Mouse (Mus musculus) liver, adult 2 months (tissue): ENCODE data around the gene Itgb1. TPM values are rescaled to one million over a fixed set of nuclear protein-coding genes. Genes with fewer than 3 reads are reported as not detected.

ENCODE experiments used
- DNase-seq: peaks from one replicate; pipeline ENCODE4 v3.0.0-alpha.2; 2011; ENCODE audit warnings: low read depth, low spot score; ENCODE audit errors: extremely low read depth
- H3K27ac ChIP-seq: fragments of 200-500 bp; replicated peaks from 2 replicates; pipeline ENCODE4 v1.5.1; 2012; ENCODE audit warnings: low read depth, mild to moderate bottlenecking, control low read depth, inconsistent platforms, low read length; ENCODE audit not compliant: insufficient read depth
- H3K27me3 ChIP-seq: fragments of 200-500 bp; 2 replicates; pipeline ENCODE4 v1.6.1; 2012; ENCODE audit warnings: mild to moderate bottlenecking, moderate library complexity, low read length, inconsistent platforms; ENCODE audit not compliant: control insufficient read depth, insufficient read depth
- H3K36me3 ChIP-seq: fragments of 200-500 bp; 2 replicates; pipeline ENCODE4 v1.6.1; 2012; ENCODE audit warnings: low read length, inconsistent platforms; ENCODE audit not compliant: control insufficient read depth, insufficient read depth
- H3K4me1 ChIP-seq: fragments of 200-500 bp; 2 replicates; pipeline ENCODE4 v1.6.1; 2011; ENCODE audit warnings: low read length; ENCODE audit not compliant: control insufficient read depth, insufficient read depth
- H3K4me3 ChIP-seq: fragments of 200-500 bp; 2 replicates; pipeline ENCODE4 v1.5.1; 2011; ENCODE audit warnings: low read depth, mild to moderate bottlenecking, control low read depth, low read length, moderate library complexity; ENCODE audit not compliant: insufficient read depth
- H3K79me2 ChIP-seq: fragments of 200-500 bp; 2 replicates; pipeline ENCODE4 v1.6.1; 2012; ENCODE audit warnings: inconsistent platforms, mild to moderate bottlenecking, low read length, moderate library complexity; ENCODE audit not compliant: control insufficient read depth, insufficient read depth
- H3K9ac ChIP-seq: fragments of 200-500 bp; 2 replicates; pipeline ENCODE4 v1.6.1; 2012; ENCODE audit warnings: low read depth, mild to moderate bottlenecking, control low read depth, inconsistent platforms, low read length
- CTCF ChIP-seq: fragments of 200-500 bp; IDR thresholded peaks from 2 replicates; pipeline ENCODE4 v1.5.1; 2011; ENCODE audit warnings: low read depth, low read length, control low read depth
- POLR2A ChIP-seq: fragments of 200-500 bp; IDR thresholded peaks from 2 replicates; pipeline ENCODE4 v1.6.1; 2011; ENCODE audit warnings: low read length, control low read depth; ENCODE audit not compliant: insufficient read depth; ENCODE audit errors: extremely low read depth
- WGBS: fragments of 180-500 bp; shearing (Covaris S2); methylation state at CpG from one replicate; pipeline ENCODE4 v1.1.7; 2018; 5-methylcytosine and 5-hydroxymethylcytosine counted together
- polyA plus RNA-seq: library from polyadenylated mRNA; depleted of rRNA; stranded (reverse); fragments of >200 nt; gene quantifications from 2 replicates; pipeline ENCODE4 v1.2.3, GENCODE M21; 2012
- total RNA-seq: library from RNA; depleted of rRNA; stranded (reverse); fragments of >200 nt; gene quantifications from 2 replicates; pipeline ENCODE4 v1.2.3, GENCODE M21; 2014

Gene Itgb1
- total and polyA plus RNA-seq, 2 experiments, result 23.5 to 119 TPM

- H3K79me2 ChIP-seq, result peaks cover 17% of the 10 kb centered on the region; the same call in 1 of the 2 replicates
- peak; percentile 40 for DNase-seq
- no peak for TF ChIP-seq POLR2A
- no peak for TF ChIP-seq CTCF
- peak overlapping the region; percentile 97 for H3K9ac ChIP-seq
- peaks cover 9% of the 10 kb centered on the region for H3K4me1 ChIP-seq
- 1% methylated on average over 2 of the region's 2 CpGs for WGBS
- peak overlapping the region; percentile 93 for H3K27ac ChIP-seq
- no peaks in the 10 kb centered on the region for H3K36me3 ChIP-seq
- no peaks in the 10 kb centered on the region for H3K27me3 ChIP-seq
- peak overlapping the region; percentile 91 for H3K4me3 ChIP-seq
Measured at GRCm38 (mm10) chr8:128686429-128686990, 1.1 kb downstream of the Itgb1 start.

GRCm38 (mm10) chr8:128688679-128689078 is 3.2 kb downstream of the Itgb1 start:
- Histone ChIP-seq H3K27ac (no peak overlapping the region), H3K79me2 (peaks cover 26% of the 10 kb centered on the region; the same call in 1 of the 2 replicates), H3K9ac (no peak overlapping the region), H3K36me3 (no peaks in the 10 kb centered on the region), H3K4me1 (peaks cover 14% of the 10 kb centered on the region), H3K27me3 (no peaks in the 10 kb centered on the region), H3K4me3 (no peak overlapping the region)
- DNase-seq, result no peak
- WGBS, result 47% methylated on average over 3 of the region's 3 CpGs
- no peak for TF ChIP-seq CTCF
- no peak for TF ChIP-seq POLR2A

- no peak overlapping the region for H3K27ac ChIP-seq
- H3K27me3 ChIP-seq, result no peaks in the 10 kb centered on the region
- H3K79me2 ChIP-seq, result peaks cover 28% of the 10 kb centered on the region; the same call in 1 of the 2 replicates
- H3K4me1 ChIP-seq, result peaks cover 14% of the 10 kb centered on the region
- no peaks in the 10 kb centered on the region for H3K36me3 ChIP-seq
- H3K9ac ChIP-seq, result no peak overlapping the region
- WGBS, result 89% methylated on average over 1 of the region's 1 CpGs
- TF ChIP-seq CTCF, result no peak
- no peak for TF ChIP-seq POLR2A
- H3K4me3 ChIP-seq, result no peak overlapping the region
- no peak for DNase-seq
Measured at GRCm38 (mm10) chr8:128690056-128690455, 4.6 kb downstream of the Itgb1 start.

- no peak overlapping the region for H3K27ac ChIP-seq
- H3K27me3 ChIP-seq, result no peaks in the 10 kb centered on the region
- DNase-seq, result no peak
- H3K36me3 ChIP-seq, result no peaks in the 10 kb centered on the region
- peaks cover 26% of the 10 kb centered on the region for H3K79me2 ChIP-seq
- H3K4me1 ChIP-seq, result peaks cover 7% of the 10 kb centered on the region; the same call in 1 of the 2 replicates
- 98% methylated on average over 1 of the region's 1 CpGs for WGBS
- no peak overlapping the region for H3K4me3 ChIP-seq
- no peak for TF ChIP-seq POLR2A
- no peak for TF ChIP-seq CTCF
- no peak overlapping the region for H3K9ac ChIP-seq
Measured at GRCm38 (mm10) chr8:128696701-128697397, 11.4 kb downstream of the Itgb1 start.

- H3K36me3 ChIP-seq, result no peaks in the 10 kb centered on the region
- DNase-seq, result no peak
- no peak overlapping the region for H3K9ac ChIP-seq
- WGBS, result 78% methylated on average over 3 of the region's 3 CpGs
- H3K4me1 ChIP-seq, result peaks cover 5% of the 10 kb centered on the region; the same call in 1 of the 2 replicates
- no peak overlapping the region for H3K27ac ChIP-seq
- no peaks in the 10 kb centered on the region for H3K27me3 ChIP-seq
- peaks cover 22% of the 10 kb centered on the region for H3K79me2 ChIP-seq
- TF ChIP-seq CTCF, result no peak
- TF ChIP-seq POLR2A, result no peak
- no peak overlapping the region for H3K4me3 ChIP-seq
Measured at GRCm38 (mm10) chr8:128697945-128698344, 12.5 kb downstream of the Itgb1 start.

GRCm38 (mm10) chr8:128704376-128704775 is 18.9 kb downstream of the Itgb1 start:
- Histone ChIP-seq H3K36me3 (peaks cover 6% of the 10 kb centered on the region; the same call in 1 of the 2 replicates), H3K79me2 (peaks cover 7% of the 10 kb centered on the region; the same call in 1 of the 2 replicates), H3K4me3 (no peak overlapping the region), H3K27me3 (no peaks in the 10 kb centered on the region), H3K27ac (no peak overlapping the region), H3K4me1 (peaks cover 1% of the 10 kb centered on the region; the same call in 1 of the 2 replicates), H3K9ac (no peak overlapping the region)
- TF ChIP-seq POLR2A, result no peak
- no peak for TF ChIP-seq CTCF
- no peak for DNase-seq
- 71% methylated on average over 1 of the region's 1 CpGs for WGBS
